Mouse (Mus musculus) thymus, postnatal 14 days (tissue): ENCODE data around the gene Cd2ap.
"Not testable (repeated sequence)": the region's sequence is repeated elsewhere in the genome, so short reads cannot be mapped to it uniquely, and the experiment has no call there.

ENCODE experiments used
- DNase-seq: peaks from one replicate; pipeline ENCODE4 v3.0.0; 2021

The Cd2ap gene

GRCm38 (mm10) chr17:42876001-42876903 is at the start of gene Cd2ap:
Gene Cd2ap (minus strand): TSS chr17:42876665.
- peak; percentile 100 for DNase-seq

DNA sequence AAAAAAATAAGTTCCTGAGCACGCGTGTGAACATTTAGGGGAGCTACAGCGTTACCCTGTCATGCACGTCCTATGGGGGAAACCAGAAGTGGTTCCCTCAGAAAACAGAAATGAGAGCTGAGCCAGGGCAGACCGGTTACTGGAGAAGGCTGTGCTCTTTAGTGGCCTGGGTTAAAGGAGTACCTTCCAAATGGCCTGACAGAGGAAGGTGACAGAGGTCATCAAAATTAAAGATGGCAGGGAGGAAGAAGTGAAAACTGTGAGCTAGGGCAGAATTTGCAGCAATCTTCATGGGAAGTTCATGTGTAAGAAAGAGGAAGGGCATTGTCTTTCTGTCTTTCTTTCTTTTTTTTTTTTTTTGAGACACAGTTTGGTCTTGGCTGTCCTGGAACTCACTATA is 48.3 kb upstream of the Cd2ap start:
- no peak for DNase-seq

DNA sequence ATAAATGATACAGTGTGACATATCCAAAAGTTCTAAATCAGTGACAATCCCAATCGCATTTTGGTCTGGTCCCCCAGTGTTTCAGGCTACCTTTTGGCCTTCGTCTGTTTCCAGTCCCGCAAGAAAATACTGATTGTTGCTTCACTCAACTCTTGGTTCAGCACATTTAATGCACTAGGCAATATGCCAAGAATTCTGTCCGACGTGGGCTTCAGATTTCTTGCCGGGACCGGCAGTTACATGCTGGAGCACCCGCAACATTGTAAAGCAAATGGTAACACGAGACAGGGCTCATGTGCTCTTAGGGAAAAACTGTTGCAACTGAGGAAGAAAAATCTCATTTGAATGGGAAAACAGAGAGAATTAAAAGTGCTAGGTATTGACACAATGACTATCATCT is 42.3 kb upstream of the Cd2ap start:
- no peak for DNase-seq

GRCm38 (mm10) chr17:42914726-42915125 is 38.3 kb upstream of the Cd2ap start:
- DNase-seq = no peak

DNA sequence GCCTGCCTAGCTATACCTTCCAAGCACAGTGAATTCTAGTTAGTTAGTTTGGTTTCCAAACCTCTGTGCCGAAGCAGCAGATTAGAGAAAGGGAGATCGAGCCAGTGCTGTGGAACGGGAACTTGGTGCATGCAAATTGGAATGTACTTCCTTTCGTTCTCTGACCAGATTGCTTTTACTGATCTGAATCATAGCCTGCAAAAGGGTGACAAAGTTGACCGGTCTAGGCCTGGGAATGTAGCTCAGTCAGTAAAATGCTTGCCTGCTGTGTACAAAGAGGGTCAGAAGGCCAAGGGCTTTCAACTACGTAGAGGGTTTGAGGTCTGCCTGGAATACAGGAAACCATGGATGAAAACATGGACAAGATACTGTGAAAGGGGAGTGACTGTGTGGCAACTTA is 35.7 kb upstream of the Cd2ap start:
- DNase-seq = no peak

GRCm38 (mm10) chr17:42910476-42910875 is 34.0 kb upstream of the Cd2ap start:
- no peak for DNase-seq

GRCm38 (mm10) chr17:42909376-42909775 is 32.9 kb upstream of the Cd2ap start:
- DNase-seq = no peak

GRCm38 (mm10) chr17:42908744-42909370 is 32.4 kb upstream of the Cd2ap start:
- no peak for DNase-seq

DNA sequence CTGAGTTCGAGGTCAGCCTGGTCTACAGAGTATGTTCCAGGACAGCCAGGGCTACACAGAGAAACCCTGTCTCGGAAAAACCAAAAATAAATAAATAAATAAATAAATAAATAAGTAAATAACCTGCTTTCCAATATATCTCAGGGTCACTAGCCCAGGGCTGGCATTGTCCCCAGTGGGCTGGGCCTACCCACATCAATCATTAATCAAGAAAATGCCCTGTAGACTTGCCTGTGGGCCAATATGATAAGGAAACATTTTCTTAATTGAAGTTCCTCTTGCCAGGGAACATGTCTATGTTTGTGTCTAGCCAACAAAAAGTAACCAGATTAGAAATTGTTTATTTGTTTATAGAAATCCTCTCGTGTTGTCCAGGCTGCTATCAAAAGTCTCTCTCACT is 31.7 kb upstream of the Cd2ap start:
- no peak for DNase-seq

GRCm38 (mm10) chr17:42906456-42906855 is 30.0 kb upstream of the Cd2ap start:
- not testable (repeated sequence) for DNase-seq

DNA sequence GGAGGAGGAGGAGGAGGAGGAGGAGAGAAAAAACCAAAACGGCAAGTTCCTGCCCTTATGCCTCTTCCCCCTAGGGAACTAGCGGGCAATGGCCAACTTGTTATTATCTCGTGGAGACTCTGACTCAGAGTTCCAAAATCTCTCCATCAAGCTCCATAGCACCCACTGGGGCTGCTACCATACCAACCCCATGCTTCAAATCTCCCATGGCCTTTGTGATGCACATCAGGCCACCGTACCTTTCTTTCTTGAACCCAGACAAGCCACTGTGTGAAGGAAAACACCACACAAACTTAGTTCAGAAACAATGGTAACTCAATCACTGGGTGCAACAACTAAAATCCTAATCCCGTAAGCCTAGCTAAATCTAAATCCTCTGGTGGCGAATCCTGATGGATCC is 29.5 kb upstream of the Cd2ap start:
- DNase-seq = no peak

DNA sequence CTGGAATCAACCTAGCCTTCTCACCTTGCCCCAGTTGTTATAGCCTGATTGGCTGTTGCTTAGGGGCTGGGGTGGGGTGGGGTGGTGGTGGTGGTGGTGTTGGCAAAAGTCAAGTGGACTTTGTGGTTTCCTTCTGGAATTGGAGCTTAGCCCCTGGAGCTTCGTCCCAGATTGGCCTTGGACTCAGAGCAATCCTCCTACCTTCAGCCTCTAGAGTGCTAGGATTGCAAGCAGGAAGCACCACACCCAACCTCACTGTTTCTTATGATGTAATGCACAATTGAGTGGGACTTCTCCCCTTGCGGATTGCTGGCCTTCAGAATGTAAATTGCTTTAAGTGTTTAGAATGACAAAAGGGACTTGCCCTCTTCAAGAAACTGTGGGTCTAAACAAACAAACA is 24.3 kb upstream of the Cd2ap start:
- DNase-seq = no peak

GRCm38 (mm10) chr17:42887282-42887707 is 10.8 kb upstream of the Cd2ap start:
- no peak for DNase-seq

GRCm38 (mm10) chr17:42885091-42885501 is 8.6 kb upstream of the Cd2ap start:
- DNase-seq = no peak

- DNase-seq = no peak
These were observed 7.9 kb upstream of the Cd2ap start for GRCm38 (mm10) chr17:42884382-42884781.

DNA sequence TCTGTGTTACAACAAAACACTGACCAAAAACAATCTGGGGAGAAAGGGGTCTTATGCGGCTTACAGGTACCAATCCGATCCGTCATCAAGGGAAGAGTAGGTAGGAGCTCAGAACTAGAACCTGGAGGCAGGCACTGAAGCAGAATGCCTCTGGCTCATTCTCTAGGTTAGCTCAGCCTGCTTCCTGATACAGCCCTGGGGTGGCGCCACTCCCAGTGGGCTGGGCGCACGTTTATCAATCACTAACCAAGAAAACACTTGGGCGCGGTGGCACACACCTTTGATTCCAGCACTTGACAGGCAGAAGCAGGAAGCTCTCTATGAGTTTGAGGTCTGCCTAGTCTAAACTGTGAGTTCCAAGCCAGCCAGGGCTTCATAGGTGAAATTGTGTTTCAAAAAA is 7.3 kb upstream of the Cd2ap start:
- DNase-seq = peak; percentile 21

- peak; percentile 9 for DNase-seq
These were observed 6.8 kb upstream of the Cd2ap start for GRCm38 (mm10) chr17:42883315-42883714.

DNA sequence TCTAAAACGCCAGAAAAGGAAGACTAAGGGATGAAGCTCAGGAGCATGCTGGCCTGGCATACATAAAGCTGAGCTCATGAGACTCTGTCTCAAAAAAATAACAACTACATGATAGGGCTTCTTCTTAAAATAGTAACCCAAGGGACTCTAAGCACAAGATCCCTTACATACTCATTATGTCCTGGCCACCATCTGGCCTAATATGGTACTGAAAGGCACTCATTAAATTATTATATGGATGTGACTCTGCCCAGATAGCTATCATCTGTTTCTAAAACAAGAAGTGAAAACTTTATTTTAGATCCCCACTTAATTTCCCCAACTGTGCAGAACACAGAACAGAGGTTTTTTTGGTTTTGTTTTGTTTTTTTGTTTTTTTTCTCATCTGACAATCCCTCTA is 6.4 kb upstream of the Cd2ap start:
- DNase-seq = no peak

DNA sequence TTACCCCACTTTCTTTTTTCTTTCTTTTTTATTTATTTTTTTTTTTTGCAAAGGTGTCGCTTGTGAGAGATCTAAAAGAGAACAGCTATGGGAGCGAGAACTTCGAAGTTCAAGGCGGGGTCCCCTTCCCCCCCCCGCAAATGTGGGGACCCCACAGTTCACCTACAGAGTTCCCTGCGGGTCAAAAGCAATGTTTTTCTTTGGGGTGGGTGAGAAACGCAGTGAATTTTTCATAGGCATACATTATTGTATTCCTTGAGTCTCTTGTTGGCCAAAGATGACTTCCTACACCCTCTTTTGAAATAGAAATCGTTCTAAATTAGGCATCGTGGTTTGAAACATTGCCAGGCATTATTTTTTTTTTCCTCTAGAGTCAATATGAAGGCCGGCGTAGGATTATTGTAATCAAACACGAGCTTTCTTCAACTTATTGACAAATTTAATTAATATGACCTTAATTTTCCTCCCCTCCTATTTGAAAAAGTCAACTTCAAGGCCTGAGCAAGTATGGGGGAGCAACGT is 500 bp upstream of the Cd2ap start:
- no peak for DNase-seq

- DNase-seq = peak; percentile 53
These were observed 879 bp downstream of the Cd2ap start for GRCm38 (mm10) chr17:42875571-42876000.

DNA sequence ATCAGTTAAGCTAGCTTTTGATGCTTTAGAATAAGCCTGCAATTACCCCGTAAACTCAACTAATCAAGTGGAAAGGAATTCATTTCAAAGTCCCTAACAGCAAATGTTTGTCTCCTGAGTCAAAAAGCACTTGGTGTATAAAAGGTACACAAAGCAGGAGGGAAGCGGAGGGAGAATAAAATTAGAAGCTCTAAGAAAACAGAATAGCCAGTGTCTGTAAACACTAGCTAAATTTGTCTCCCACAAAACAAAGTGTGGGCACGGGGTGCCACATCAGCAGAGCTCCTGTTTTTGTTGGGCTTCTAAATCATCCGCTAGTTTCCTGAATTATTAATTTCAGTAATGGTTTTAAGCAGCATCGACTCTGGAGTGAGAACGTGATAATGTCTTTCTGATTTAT is 1.4 kb downstream of the Cd2ap start:
- DNase-seq = no peak

DNA sequence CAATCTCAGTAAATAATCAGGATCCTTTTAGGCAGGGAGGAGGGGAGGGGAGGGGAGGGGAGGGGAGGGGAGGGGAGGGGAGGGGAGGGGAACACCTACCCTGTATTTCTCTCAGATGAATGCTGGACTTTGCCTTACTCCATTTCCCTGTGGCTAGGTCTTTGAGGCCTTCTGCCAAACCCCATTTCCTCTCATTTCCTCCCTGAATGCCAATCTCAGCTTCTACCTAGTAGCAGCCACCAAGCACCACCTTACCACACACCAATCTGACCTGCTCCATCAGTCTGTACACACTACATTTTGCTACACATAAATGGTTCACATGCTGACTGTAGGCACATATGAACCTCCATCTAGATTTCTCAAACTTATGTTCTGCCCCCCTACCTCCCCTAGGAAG is 6.0 kb downstream of the Cd2ap start:
- no peak for DNase-seq

DNA sequence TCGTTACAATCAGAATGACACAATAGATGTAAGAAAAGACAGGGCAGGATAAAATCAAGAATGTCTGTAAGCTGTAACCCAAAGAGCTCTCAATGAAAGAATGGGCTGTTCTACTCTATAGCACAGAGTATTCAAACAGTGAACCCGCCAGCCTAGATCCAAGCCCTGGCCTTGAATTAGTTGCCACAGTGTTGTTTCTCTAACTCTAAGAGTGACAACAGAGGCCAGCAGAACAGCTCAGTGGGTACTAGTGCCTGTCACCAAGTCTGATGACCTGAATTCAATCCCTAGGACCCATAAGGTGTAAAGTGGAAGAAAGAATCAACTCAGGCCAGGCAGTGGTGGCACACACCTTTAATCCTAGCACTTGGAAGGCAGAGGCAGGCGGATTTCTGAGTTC is 13.3 kb downstream of the Cd2ap start:
- no peak for DNase-seq

DNA sequence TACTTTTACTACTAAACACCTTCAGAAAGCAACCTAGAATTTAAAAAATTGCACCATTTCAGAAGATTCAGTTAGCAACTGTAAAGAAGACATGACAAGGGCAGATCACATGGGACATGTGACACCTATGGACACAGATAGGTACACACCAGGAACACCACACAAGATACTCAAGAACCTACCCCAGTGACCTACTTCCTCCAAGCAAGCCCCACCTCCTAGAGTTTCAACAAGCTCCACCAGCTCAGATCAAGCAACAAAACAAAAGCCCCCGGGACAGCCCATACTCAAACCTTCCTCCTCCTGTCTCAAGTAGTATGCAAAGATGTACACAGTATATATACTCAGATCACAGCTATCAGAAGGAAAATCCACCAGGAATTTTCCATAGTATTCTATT is 16.1 kb downstream of the Cd2ap start:
- DNase-seq = peak; percentile 54
